Mouse (Mus musculus) central nervous system, embryonic 14 days (tissue): Measurements from ENCODE around the gene Ugt1a2. TPM values are rescaled to one million over a fixed set of nuclear protein-coding genes. Genes with fewer than 3 reads are reported as not detected.

Experiments
- polyA plus RNA-seq: library from polyadenylated mRNA; depleted of rRNA; stranded (reverse); fragments of >200 nt; gene quantifications from 2 replicates; pipeline ENCODE4 v1.2.3, GENCODE M21; 2012; rRNA removed

Ugt1a2 gene
- 0.05 TPM in 1 of 2 replicates, not detected in the other for polyA plus RNA-seq

GRCm38 (mm10) chr1:88200456-88200855, at the start of gene Ugt1a2:
Gene Ugt1a2, plus strand, starts transcription at chr1:88200601.

DNA sequence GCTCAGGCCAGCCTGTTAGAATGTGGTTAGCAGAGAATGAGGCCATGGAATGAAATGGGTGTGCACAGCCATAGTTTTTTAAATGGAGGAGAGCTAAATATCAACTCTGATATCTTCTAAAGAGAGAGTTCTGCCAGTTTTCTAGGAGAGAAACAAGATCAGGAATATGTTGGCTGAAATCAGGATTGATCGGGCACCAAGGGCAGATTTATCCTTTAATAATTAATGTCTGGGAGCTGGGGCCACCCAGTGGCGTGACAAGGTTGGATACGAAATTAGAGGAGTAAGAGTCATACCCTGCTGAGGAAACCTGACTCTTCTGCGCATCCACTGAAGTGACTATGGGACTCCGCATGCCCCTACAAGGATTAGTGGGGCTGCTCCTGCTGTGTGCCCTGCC, 34.7 kb upstream of the Ugt1a2 start, which contains the start of gene Ugt1a5:
Ugt1a5 (plus strand) TSS at position 302 of the 400 bp plus-strand sequence.

GRCm38 (mm10) chr1:88205294-88205922, 5.0 kb downstream of the Ugt1a2 start, which contains the start of gene Dnajb3:
Gene Dnajb3, minus strand, starts transcription at chr1:88205782.

GRCm38 (mm10) chr1:88211812-88212211, 11.4 kb downstream of the Ugt1a2 start, which contains the start of gene Ugt1a1:
Gene Ugt1a1, plus strand, starts transcription at chr1:88211959.

GRCm38 (mm10) chr1:88226670-88227379, 26.4 kb downstream of the Ugt1a2 start, which contains the start of gene Mroh2a:
Gene Mroh2a, plus strand, starts transcription at chr1:88226986.

Other genes starting within 250 kb of the Ugt1a2 start
- gene Usp40, start 192.1 kb upstream of the Ugt1a2 start, polyA plus RNA-seq, result 24.0 and 24.9 TPM in 2 replicates
- gene Ugt1a10, start 145.2 kb upstream of the Ugt1a2 start, polyA plus RNA-seq, result not detected in 2 replicates
- gene Ugt1a9, start 129.8 kb upstream of the Ugt1a2 start, polyA plus RNA-seq, result not detected in 2 replicates
- gene Ugt1a8, start 112.8 kb upstream of the Ugt1a2 start, polyA plus RNA-seq, result not detected in 2 replicates
- 0.80 and 0.91 TPM in 2 replicates for gene Ugt1a7c, start 105.5 kb upstream of the Ugt1a2 start, polyA plus RNA-seq
- gene Ugt1a6b, start 97.3 kb upstream of the Ugt1a2 start, polyA plus RNA-seq, result 1.1 TPM in 2 replicates
- 1.4 and 1.6 TPM in 2 replicates for gene Ugt1a6a, start 65.8 kb upstream of the Ugt1a2 start, polyA plus RNA-seq
- gene Ugt1a5, start 34.6 kb upstream of the Ugt1a2 start, polyA plus RNA-seq, result 0.06 and 0.14 TPM in 2 replicates
- 9.8 TPM in 2 replicates for gene Dnajb3, start 5.2 kb downstream of the Ugt1a2 start, polyA plus RNA-seq
- 0.09 TPM in 1 of 2 replicates, not detected in the other for gene Ugt1a1, start 11.4 kb downstream of the Ugt1a2 start, polyA plus RNA-seq
- 0.15 and 0.18 TPM in 2 replicates for gene Mroh2a, start 26.4 kb downstream of the Ugt1a2 start, polyA plus RNA-seq
- gene Hjurp, start 77.0 kb downstream of the Ugt1a2 start, polyA plus RNA-seq, result 171 and 178 TPM in 2 replicates
- gene Trpm8, start 77.1 kb downstream of the Ugt1a2 start, polyA plus RNA-seq, result 0.06 TPM in 2 replicates
- gene Spp2, start 206.4 kb downstream of the Ugt1a2 start, polyA plus RNA-seq, result 0.18 TPM in 2 replicates